Mouse (Mus musculus) kidney, embryonic 16.5 days (tissue): ENCODE measurements around the gene Pla2g4b. TPM values are rescaled to one million over a fixed set of nuclear protein-coding genes. Genes with fewer than 3 reads are reported as not detected.

Experiments used
- ATAC-seq: fragments of 200-750 bp; cut with Nextera tagmentation; 2 replicates; pipeline ENCODE4 v1.8.0; 2017; ENCODE audit warnings: moderate TSS enrichment; ENCODE audit not compliant: low FRiP score, low TSS enrichment
- H3K27ac ChIP-seq: fragments of 300-500 bp; sonication (generic); 2 replicates; pipeline ENCODE4 v1.5.1; 2014; ENCODE audit warnings: low read length
- H3K27me3 ChIP-seq: fragments of 300-500 bp; sonication (generic); 2 replicates; pipeline ENCODE4 v1.6.1; 2014; ENCODE audit warnings: low read length, control low read depth, mixed read lengths; ENCODE audit not compliant: insufficient read depth
- H3K36me3 ChIP-seq: fragments of 300-500 bp; sonication (generic); 2 replicates; pipeline ENCODE4 v1.6.1; 2014; ENCODE audit warnings: low read length, control low read depth, mixed read lengths; ENCODE audit not compliant: insufficient read depth
- H3K4me1 ChIP-seq: fragments of 300-500 bp; sonication (generic); 2 replicates; pipeline ENCODE4 v1.6.1; 2014; ENCODE audit warnings: low read length, control low read depth, mixed read lengths; ENCODE audit not compliant: insufficient read depth
- H3K4me2 ChIP-seq: fragments of 300-500 bp; sonication (generic); replicated peaks from 2 replicates; pipeline ENCODE4 v1.6.1; 2014; ENCODE audit warnings: low read depth, low read length
- H3K4me3 ChIP-seq: fragments of 300-500 bp; sonication (generic); 2 replicates; pipeline ENCODE4 v1.5.1; 2014; ENCODE audit warnings: mild to moderate bottlenecking, low read length
- H3K9ac ChIP-seq: fragments of 300-500 bp; sonication (generic); replicated peaks from 2 replicates; pipeline ENCODE4 v1.6.1; 2014; ENCODE audit warnings: low read length
- H3K9me3 ChIP-seq: fragments of 300-500 bp; sonication (generic); 2 replicates; pipeline ENCODE4 v1.6.1; 2016; ENCODE audit warnings: low read length, control low read depth
- WGBS: fragments of 180-500 bp; shearing (Covaris S2); extraction: QIAGEN DNeasy Blood & Tissue Kit; methylation state at CpG from one replicate; pipeline ENCODE4 v1.1.7; 2014; 5-methylcytosine and 5-hydroxymethylcytosine counted together
- polyA plus RNA-seq: library from polyadenylated mRNA; unstranded; fragments of >200 nt; fragmentation: Nextera tagmentation; extraction: Ambion mirVana; gene quantifications from 2 replicates; pipeline ENCODE4 v1.2.1, GENCODE M21; 2015

The Pla2g4b gene
- polyA plus RNA-seq, 1 experiment from 2014 or later, result 2.0 TPM

GRCm38 (mm10) chr2:120068555-120069465 is 35.6 kb downstream of the Pla2g4b start:
- Histone ChIP-seq H3K36me3 (no peaks in the 10 kb centered on the region), H3K9me3 (no peaks in the 10 kb centered on the region), H3K4me2 (no peak overlapping the region), H3K27me3 (no peaks in the 10 kb centered on the region), H3K4me1 (no peaks in the 10 kb centered on the region), H3K27ac (no peak overlapping the region), H3K9ac (no peak overlapping the region), H3K4me3 (no peak overlapping the region)
- WGBS, result 42% methylated on average over 16 of the region's 16 CpGs
- peak; percentile 65 for ATAC-seq

- H3K4me1 ChIP-seq, result no peaks in the 10 kb centered on the region
- no peaks in the 10 kb centered on the region for H3K9me3 ChIP-seq
- no peaks in the 10 kb centered on the region for H3K36me3 ChIP-seq
- H3K27me3 ChIP-seq, result peaks cover under 1% of the 10 kb centered on the region; the same call in 1 of the 2 replicates
- ATAC-seq, result no peak
- no peak overlapping the region for H3K9ac ChIP-seq
- 64% methylated on average over 8 of the region's 8 CpGs for WGBS
- H3K4me2 ChIP-seq, result no peak overlapping the region
- H3K27ac ChIP-seq, result no peak overlapping the region
- no peak overlapping the region for H3K4me3 ChIP-seq
These were observed 36.3 kb downstream of the Pla2g4b start for GRCm38 (mm10) chr2:120069466-120069990.

GRCm38 (mm10) chr2:120074096-120074495 is 40.9 kb downstream of the Pla2g4b start:
- Histone ChIP-seq H3K9ac (no peak overlapping the region), H3K9me3 (no peaks in the 10 kb centered on the region), H3K4me2 (no peak overlapping the region), H3K27ac (no peak overlapping the region), H3K4me1 (peaks cover 10% of the 10 kb centered on the region), H3K36me3 (no peaks in the 10 kb centered on the region), H3K4me3 (no peak overlapping the region), H3K27me3 (peaks cover 23% of the 10 kb centered on the region; the same call in 1 of the 2 replicates)
- WGBS, result 91% methylated on average over 4 of the region's 4 CpGs
- ATAC-seq, result no peak

GRCm38 (mm10) chr2:120076076-120076705 is 43.0 kb downstream of the Pla2g4b start:
- Histone ChIP-seq H3K9me3 (no peaks in the 10 kb centered on the region), H3K4me1 (peaks cover 10% of the 10 kb centered on the region), H3K4me2 (peak overlapping the region; percentile 58), H3K9ac (peak overlapping the region; percentile 27; the same call in 1 of the 2 replicates), H3K27me3 (peaks cover 23% of the 10 kb centered on the region; the same call in 1 of the 2 replicates), H3K4me3 (peak overlapping the region; percentile 41), H3K27ac (no peak overlapping the region), H3K36me3 (no peaks in the 10 kb centered on the region)
- peak; percentile 75; the same call in 1 of the 2 replicates for ATAC-seq
- 2% methylated on average over 36 of the region's 36 CpGs for WGBS

GRCm38 (mm10) chr2:120082416-120082815 is 49.2 kb downstream of the Pla2g4b start:
- no peak overlapping the region for H3K27ac ChIP-seq
- H3K9ac ChIP-seq, result no peak overlapping the region
- H3K36me3 ChIP-seq, result no peaks in the 10 kb centered on the region
- H3K4me1 ChIP-seq, result no peaks in the 10 kb centered on the region
- H3K4me2 ChIP-seq, result no peak overlapping the region
- ATAC-seq, result no peak
- H3K27me3 ChIP-seq, result no peaks in the 10 kb centered on the region
- no peaks in the 10 kb centered on the region for H3K9me3 ChIP-seq
- H3K4me3 ChIP-seq, result no peak overlapping the region
- 76% methylated on average over 2 of the region's 2 CpGs for WGBS

- ATAC-seq, result peak; percentile 52; the same call in 1 of the 2 replicates
- no peaks in the 10 kb centered on the region for H3K36me3 ChIP-seq
- no peak overlapping the region for H3K4me2 ChIP-seq
- no peak overlapping the region for H3K4me3 ChIP-seq
- no peak overlapping the region for H3K27ac ChIP-seq
- H3K9ac ChIP-seq, result no peak overlapping the region
- H3K27me3 ChIP-seq, result no peaks in the 10 kb centered on the region
- H3K9me3 ChIP-seq, result no peaks in the 10 kb centered on the region
- no peaks in the 10 kb centered on the region for H3K4me1 ChIP-seq
- 72% methylated on average over 14 of the region's 14 CpGs for WGBS
These were observed 51.6 kb downstream of the Pla2g4b start for GRCm38 (mm10) chr2:120084593-120085361.

DNA sequence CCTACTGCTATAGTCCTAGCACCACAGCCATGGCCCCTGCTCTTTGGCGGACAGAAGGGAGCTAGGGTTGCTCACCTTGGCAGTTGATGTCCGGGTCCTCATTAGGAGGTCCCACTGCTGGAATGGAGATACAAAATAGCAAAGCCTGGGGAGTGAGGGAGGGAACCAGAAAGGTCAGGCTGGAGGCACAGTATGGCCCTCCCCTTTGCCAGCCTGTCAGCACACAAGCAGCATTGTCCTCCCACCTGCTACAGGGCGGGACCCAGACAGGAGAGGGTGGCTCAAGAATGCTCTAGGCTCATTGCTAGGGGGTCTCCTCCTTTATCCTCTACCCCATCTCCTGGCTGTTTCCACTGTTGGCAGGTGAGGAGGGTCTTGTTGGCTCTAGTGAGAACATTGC is 52.8 kb downstream of the Pla2g4b start:
- 75% methylated on average over 3 of the region's 3 CpGs for WGBS
- no peak overlapping the region for H3K27ac ChIP-seq
- H3K36me3 ChIP-seq, result no peaks in the 10 kb centered on the region
- H3K4me1 ChIP-seq, result no peaks in the 10 kb centered on the region
- H3K27me3 ChIP-seq, result no peaks in the 10 kb centered on the region
- H3K9me3 ChIP-seq, result no peaks in the 10 kb centered on the region
- no peak overlapping the region for H3K4me3 ChIP-seq
- no peak for ATAC-seq
- no peak overlapping the region for H3K9ac ChIP-seq
- H3K4me2 ChIP-seq, result no peak overlapping the region

- 86% methylated on average over 3 of the region's 3 CpGs for WGBS
- H3K4me1 ChIP-seq, result no peaks in the 10 kb centered on the region
- no peak overlapping the region for H3K4me3 ChIP-seq
- H3K36me3 ChIP-seq, result no peaks in the 10 kb centered on the region
- H3K27ac ChIP-seq, result no peak overlapping the region
- H3K9me3 ChIP-seq, result no peaks in the 10 kb centered on the region
- no peak overlapping the region for H3K4me2 ChIP-seq
- no peak for ATAC-seq
- H3K27me3 ChIP-seq, result no peaks in the 10 kb centered on the region
- no peak overlapping the region for H3K9ac ChIP-seq
These were observed 54.2 kb downstream of the Pla2g4b start for GRCm38 (mm10) chr2:120087391-120087790.

GRCm38 (mm10) chr2:120087897-120088296 is 54.7 kb downstream of the Pla2g4b start:
- 85% methylated on average over 2 of the region's 2 CpGs for WGBS
- ATAC-seq, result no peak
- H3K9ac ChIP-seq, result no peak overlapping the region
- no peaks in the 10 kb centered on the region for H3K9me3 ChIP-seq
- H3K27ac ChIP-seq, result no peak overlapping the region
- H3K36me3 ChIP-seq, result no peaks in the 10 kb centered on the region
- no peak overlapping the region for H3K4me3 ChIP-seq
- H3K4me2 ChIP-seq, result no peak overlapping the region
- H3K27me3 ChIP-seq, result no peaks in the 10 kb centered on the region
- no peaks in the 10 kb centered on the region for H3K4me1 ChIP-seq
